Mouse (Mus musculus): ENCODE results near the gene Csnk2a1.
A peak's percentile ranks its signal among the peaks of the same experiment; 100 is the strongest.
"Not testable (repeated sequence)": the region's sequence is repeated elsewhere in the genome, so short reads cannot be mapped to it uniquely, and the experiment has no call there.

Csnk2a1 gene

DNA sequence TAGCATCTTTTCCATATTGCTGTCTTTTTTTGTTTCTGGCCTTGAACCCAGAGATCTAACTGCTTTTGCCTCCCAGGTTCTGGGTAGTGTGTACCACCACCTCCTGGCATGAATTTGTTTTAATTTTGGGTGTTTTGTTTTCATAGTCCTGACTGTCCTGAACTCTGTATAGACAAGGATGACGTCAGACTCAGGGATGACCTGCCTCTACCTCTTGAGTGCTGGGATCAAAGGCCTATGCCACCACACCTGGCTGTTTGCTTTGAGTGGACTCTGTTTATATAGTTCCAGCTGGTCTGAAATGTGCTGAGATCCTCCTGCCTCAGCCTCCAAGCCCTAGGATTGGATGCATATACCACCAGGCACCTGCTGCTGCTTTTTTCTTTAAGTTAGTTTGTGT lies 11.3 kb downstream of the Csnk2a1 start:
- no peak for DNase-seq (ENCODE audit: low spot score)

GRCm38 (mm10) chr2:152240580-152240979 lies 13.9 kb downstream of the Csnk2a1 start:
- no peak for DNase-seq (ENCODE audit: low spot score)

DNA sequence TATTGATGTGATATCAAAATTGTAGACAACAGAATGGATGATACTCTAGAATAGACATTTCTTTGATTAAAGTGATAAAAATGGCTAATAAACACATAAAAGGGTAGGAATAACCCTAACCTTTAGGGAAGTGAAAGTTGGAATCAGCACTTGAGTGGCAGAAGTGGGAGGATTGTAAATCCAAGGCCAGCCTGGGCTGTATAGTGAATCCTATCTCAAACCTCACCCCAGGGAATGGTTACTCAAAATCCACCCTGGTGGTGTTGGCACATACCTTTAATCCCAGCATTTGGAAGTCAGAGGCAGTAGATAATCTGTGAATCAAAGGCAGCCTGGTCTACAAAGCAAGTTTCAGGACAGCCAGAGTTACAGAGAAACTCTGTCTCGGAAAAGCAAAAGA lies 20.6 kb downstream of the Csnk2a1 start:
- DNase-seq (ENCODE audit: low spot score) = no peak

DNA sequence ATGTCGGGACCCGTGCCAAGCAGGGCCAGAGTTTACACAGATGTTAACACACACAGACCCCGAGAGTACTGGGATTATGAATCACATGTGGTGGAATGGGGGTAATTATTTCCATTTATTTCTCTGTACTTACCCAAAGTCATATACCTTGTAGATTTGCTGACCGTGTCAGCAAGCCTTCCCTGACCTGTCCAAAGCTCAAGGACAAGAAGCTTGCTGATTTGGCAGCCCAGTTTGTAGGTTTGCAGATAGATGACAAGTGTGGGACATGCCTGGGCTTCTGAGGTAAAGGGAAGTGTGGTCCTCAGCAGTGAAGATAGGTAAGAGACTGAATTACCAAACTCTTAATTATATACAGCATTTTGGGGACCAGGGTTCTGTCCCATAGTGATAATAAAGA lies 23.9 kb downstream of the Csnk2a1 start:
- DNase-seq (ENCODE audit: low spot score) = no peak

GRCm38 (mm10) chr2:152259739-152260138 lies 33.1 kb downstream of the Csnk2a1 start:
- no peak for DNase-seq (ENCODE audit: low spot score)

GRCm38 (mm10) chr2:152273639-152274038 lies 47.0 kb downstream of the Csnk2a1 start:
- no peak for DNase-seq (ENCODE audit: low spot score)

DNA sequence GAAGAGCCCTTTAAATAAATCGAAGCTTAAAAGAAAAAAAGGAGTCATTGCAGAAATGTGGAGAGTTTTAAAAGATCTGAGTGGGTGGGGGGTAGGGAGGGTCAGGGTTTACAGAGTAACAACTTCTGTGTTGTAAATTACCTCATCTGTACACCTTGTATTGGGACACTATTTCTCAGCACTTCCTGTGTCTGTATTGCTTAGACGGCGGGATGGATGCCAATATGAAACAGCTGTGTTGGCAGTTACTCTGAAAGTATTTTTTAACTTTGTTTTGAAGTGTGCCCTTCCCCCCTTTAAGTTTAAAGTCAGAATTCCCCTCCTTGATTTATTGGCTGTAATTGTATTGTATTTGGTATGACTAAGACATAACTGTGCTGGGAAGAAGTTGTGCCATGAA lies 54.8 kb downstream of the Csnk2a1 start:
- no peak for DNase-seq (ENCODE audit: low spot score)

DNA sequence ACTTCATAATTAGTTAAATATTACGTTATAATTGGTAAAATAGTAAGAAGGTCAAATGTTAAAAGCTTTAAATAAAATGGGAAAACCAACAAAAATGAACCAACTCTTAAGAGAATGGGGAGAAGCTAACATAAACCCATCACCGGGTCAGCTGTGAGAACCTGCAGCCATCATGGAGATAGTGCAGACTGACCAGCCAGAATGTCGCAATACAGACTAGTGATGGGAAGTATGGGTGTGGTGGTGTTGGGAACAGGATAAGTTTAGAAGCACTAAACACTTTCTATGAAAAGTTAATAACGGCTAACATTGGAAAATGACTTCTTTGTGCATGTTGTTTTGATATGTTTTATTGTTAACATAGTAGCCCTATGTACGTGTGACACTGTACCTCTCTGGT lies 60.9 kb downstream of the Csnk2a1 start:
- no peak for DNase-seq (ENCODE audit: low spot score)

DNA sequence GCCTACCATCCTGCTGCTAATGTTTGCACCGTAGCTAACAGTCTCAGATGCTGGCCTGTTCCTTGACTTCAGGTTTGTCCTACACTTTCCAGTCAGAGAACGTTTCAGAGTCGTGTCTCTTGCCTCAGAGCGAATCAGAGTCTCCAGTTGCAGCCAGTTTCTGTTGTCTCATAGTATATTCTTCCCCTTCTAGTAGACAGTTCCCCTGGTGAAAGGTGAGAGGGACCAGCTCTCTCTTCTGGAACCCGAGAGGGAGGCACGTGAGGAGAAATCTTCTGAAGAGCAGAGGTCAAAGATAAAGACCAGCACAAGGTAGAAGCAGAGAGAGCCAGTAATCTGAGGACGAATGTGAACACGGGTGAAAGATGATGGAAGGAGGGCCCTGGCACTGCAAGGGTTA lies 61.4 kb downstream of the Csnk2a1 start:
- no peak for DNase-seq (ENCODE audit: low spot score)

DNA sequence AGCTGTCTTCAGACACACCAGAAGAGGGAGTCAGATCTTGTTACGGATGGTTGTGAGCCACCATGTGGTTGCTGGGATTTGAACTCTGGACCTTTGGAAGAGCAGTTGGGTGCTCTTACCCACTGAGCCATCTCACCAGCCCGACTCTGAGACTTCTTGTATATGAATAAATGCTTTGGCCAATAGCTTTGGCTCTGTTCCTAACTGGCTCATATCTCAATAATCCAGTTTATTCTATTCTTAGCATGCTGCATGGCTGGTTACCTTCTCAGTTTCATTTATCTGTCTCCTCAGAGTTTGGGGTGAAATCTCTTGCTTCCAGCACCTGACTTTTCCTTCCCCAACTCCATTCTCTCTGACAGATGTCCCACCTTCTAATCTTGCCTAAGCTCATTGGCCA lies 63.0 kb downstream of the Csnk2a1 start:
- not testable (repeated sequence) for DNase-seq (ENCODE audit: low spot score)

- no peak for DNase-seq (ENCODE audit: low spot score)
Measured at GRCm38 (mm10) chr2:152292475-152292874, 65.8 kb downstream of the Csnk2a1 start.

- DNase-seq (ENCODE audit: low spot score) = no peak
Measured at GRCm38 (mm10) chr2:152293179-152293726, 66.6 kb downstream of the Csnk2a1 start.

GRCm38 (mm10) chr2:152293727-152294475 lies 67.3 kb downstream of the Csnk2a1 start, which contains the start of gene Tbc1d20:
Gene Tbc1d20, plus strand, starts transcription at chr2:152293828.
- DNase-seq (ENCODE audit: low spot score) = peak; percentile 94

DNA sequence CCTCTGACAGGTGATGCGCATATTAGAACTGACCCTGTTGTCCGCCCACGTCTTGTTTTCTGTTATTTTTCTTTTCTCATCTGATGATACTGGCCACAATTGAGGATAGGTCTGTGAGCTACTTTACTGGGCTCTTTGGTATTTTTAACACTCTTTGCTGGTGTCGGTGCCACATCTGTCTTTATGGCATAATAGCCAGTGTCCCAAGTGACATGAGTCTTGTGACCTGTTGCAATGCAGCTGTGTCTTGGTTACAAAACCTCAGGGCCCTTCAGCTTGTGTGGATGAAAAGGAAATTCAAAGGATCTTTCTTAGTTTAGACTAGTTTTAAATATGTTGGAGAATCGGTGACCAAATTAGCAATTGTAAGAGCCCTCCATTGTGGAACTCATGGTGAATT lies 67.9 kb downstream of the Csnk2a1 start:
- no peak for DNase-seq (ENCODE audit: low spot score)

DNA sequence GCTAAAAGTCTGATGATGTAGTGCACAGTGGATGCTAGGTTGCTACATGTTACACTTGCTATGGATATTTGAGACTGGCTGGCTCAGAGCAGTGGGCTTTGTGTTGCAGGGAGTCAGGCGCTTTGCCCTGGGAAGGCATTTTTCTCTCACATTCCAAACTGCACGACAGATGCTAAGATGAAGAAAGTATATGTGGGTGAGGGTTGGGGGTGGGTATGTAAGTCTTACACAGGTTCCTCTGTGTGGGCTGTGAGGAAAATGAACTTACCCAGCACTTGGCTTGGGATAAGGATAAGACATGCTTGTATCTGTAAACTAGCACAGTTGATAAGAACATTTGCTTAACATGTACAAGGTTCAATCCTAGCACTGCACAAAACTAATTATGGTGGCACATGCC lies 76.2 kb downstream of the Csnk2a1 start:
- DNase-seq (ENCODE audit: low spot score) = no peak

GRCm38 (mm10) chr2:152303781-152304180 lies 77.1 kb downstream of the Csnk2a1 start:
- DNase-seq (ENCODE audit: low spot score) = peak; percentile 70

DNA sequence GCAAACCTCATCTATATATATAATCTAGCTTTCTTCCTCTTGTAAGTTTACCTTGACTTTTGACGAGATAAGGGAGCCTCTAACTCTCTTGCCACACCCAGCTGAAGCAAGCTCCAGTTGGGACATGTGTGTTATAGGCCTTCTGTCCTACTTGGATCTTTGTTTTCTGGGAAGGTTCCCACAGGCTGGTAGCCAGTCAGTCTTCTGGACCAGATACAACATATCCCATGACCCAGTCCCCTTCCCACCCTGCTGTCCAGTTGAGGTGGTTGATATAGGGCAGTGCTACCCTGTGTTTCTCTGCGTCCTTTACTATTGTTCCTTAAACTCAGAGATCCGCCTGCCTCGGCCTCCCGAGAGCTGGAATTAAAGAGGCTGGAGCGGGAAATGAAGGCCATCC lies 78.8 kb downstream of the Csnk2a1 start:
- DNase-seq (ENCODE audit: low spot score) = no peak

- DNase-seq (ENCODE audit: low spot score) = no peak
Measured at GRCm38 (mm10) chr2:152307186-152307585, 80.5 kb downstream of the Csnk2a1 start.

DNA sequence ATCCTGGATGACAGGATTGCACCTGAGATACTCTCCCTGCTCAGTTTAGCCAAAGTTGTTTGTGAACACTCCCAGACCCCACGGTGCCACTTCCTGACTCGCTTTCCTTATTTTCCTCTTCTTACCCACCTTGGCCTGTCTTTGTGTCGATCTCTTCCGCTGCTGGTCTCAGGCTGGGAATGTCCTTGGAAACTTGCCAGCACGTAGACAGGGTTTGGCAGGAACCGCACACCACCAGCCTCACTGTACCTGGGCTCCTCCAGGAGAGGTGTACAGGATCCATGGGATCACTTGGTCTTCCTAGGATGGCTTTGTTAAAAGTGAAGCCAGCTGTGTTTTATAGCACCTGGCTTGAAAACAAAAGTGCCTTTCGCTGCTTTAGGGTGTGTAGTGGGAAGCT lies 86.4 kb downstream of the Csnk2a1 start:
- no peak for DNase-seq (ENCODE audit: low spot score)

DNA sequence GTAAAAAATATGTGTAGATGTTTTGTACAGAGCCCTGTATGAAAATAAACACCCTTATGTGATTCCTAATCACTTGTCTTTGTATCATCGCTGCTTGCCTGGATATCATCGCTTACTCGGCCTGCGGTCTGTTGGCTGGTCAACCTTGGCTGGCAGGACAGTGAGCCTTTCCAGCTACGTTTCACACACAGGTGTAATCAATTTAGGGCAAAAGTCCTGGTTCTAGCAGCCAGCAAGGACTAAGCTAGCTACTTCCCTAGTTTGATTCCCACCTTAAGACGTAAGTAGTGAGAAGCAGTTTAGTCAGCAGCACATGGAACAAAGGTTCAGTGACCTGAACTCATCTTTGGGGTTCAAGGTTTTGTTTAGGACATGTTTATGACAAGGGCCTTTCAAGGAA lies 87.3 kb downstream of the Csnk2a1 start:
- DNase-seq (ENCODE audit: low spot score) = no peak

- no peak for DNase-seq (ENCODE audit: low spot score)
Measured at GRCm38 (mm10) chr2:152317054-152317453, 90.4 kb downstream of the Csnk2a1 start.

GRCm38 (mm10) chr2:152321558-152321957 lies 94.9 kb downstream of the Csnk2a1 start:
- DNase-seq (ENCODE audit: low spot score) = no peak

- DNase-seq (ENCODE audit: low spot score) = no peak
Measured at GRCm38 (mm10) chr2:152322198-152322597, 95.6 kb downstream of the Csnk2a1 start.

GRCm38 (mm10) chr2:152323971-152324370 lies 97.3 kb downstream of the Csnk2a1 start:
- DNase-seq (ENCODE audit: low spot score) = no peak
